Mouse (Mus musculus) liver, embryonic 12.5 days (tissue): Measurements from ENCODE around the gene Tigd3. TPM values are rescaled to one million over a fixed set of nuclear protein-coding genes. Genes with fewer than 3 reads are reported as not detected.

Source experiments
- ATAC-seq: fragments of 200-750 bp; cut with Nextera tagmentation; 2 replicates; pipeline ENCODE4 v1.8.0; 2017; ENCODE audit warnings: moderate number of reproducible peaks, mild to moderate bottlenecking, moderate library complexity
- H3K27ac ChIP-seq: fragments of 300-500 bp; sonication (generic); 2 replicates; pipeline ENCODE4 v1.5.1; 2016; ENCODE audit warnings: mild to moderate bottlenecking
- H3K27me3 ChIP-seq: fragments of 300-500 bp; sonication (generic); replicated peaks from 2 replicates; pipeline ENCODE4 v1.6.1; 2016; ENCODE audit warnings: mild to moderate bottlenecking, moderate library complexity
- H3K36me3 ChIP-seq: fragments of 300-500 bp; sonication (generic); 2 replicates; pipeline ENCODE4 v1.6.1; 2016; ENCODE audit warnings: mild to moderate bottlenecking, moderate library complexity
- H3K4me1 ChIP-seq: fragments of 300-500 bp; sonication (generic); 2 replicates; pipeline ENCODE4 v1.6.1; 2016
- H3K4me2 ChIP-seq: fragments of 300-500 bp; sonication (generic); 2 replicates; pipeline ENCODE4 v1.6.1; 2016; ENCODE audit warnings: mild to moderate bottlenecking, moderate library complexity
- H3K4me3 ChIP-seq: fragments of 300-500 bp; sonication (generic); 2 replicates; pipeline ENCODE4 v1.5.1; 2016; ENCODE audit warnings: mild to moderate bottlenecking, moderate library complexity
- H3K9ac ChIP-seq: fragments of 300-500 bp; sonication (generic); 2 replicates; pipeline ENCODE4 v1.6.1; 2016; ENCODE audit warnings: mild to moderate bottlenecking, moderate library complexity
- H3K9me3 ChIP-seq: fragments of 300-500 bp; sonication (generic); replicated peaks from 2 replicates; pipeline ENCODE4 v1.6.1; 2016; ENCODE audit warnings: mild to moderate bottlenecking, moderate library complexity
- WGBS: fragments of 180-500 bp; shearing (Covaris S2); methylation state at CpG from one replicate; pipeline ENCODE4 v1.1.7; 2016; ENCODE audit not compliant: insufficient replicate concordance; 5-methylcytosine and 5-hydroxymethylcytosine counted together
- polyA plus RNA-seq: library from polyadenylated mRNA; unstranded; fragments of >200 nt; fragmentation: Nextera tagmentation; extraction: Ambion mirVana; gene quantifications from 2 replicates; pipeline ENCODE4 v1.2.1, GENCODE M21; 2016

Gene Tigd3
- polyA plus RNA-seq, 1 experiment from 2014 or later = 3.5 TPM

GRCm38 (mm10) chr19:5850860-5851259 is 43.1 kb downstream of the Tigd3 start:
- Histone ChIP-seq H3K9me3 (no peaks in the 10 kb centered on the region), H3K27me3 (no peaks in the 10 kb centered on the region), H3K36me3 (peaks cover 38% of the 10 kb centered on the region), H3K9ac (no peak overlapping the region), H3K27ac (0 out of 2 replicates have a peak overlapping the region, but pooled peaks have one; percentile 36), H3K4me1 (peaks cover 65% of the 10 kb centered on the region), H3K4me2 (no peak overlapping the region), H3K4me3 (no peak overlapping the region)
- no peak for ATAC-seq
- WGBS = 81% methylated on average over 3 of the region's 3 CpGs

- Histone ChIP-seq H3K36me3 (peaks cover 30% of the 10 kb centered on the region), H3K4me2 (peak overlapping the region; percentile 79), H3K27me3 (no peaks in the 10 kb centered on the region), H3K4me1 (peaks cover 70% of the 10 kb centered on the region), H3K27ac (peak overlapping the region; percentile 98), H3K4me3 (peak overlapping the region; percentile 11), H3K9ac (peak overlapping the region; percentile 83), H3K9me3 (no peaks in the 10 kb centered on the region)
- 17% methylated on average over 11 of the region's 11 CpGs for WGBS
- ATAC-seq = peak; percentile 48
These were observed 44.0 kb downstream of the Tigd3 start for GRCm38 (mm10) chr19:5849843-5850527.

GRCm38 (mm10) chr19:5848826-5849672 is 44.9 kb downstream of the Tigd3 start:
- ATAC-seq = no peak

GRCm38 (mm10) chr19:5848032-5848825 is 45.7 kb downstream of the Tigd3 start:
- WGBS = 28% methylated on average over 14 of the region's 14 CpGs
- peak; percentile 63 for ATAC-seq
- Histone ChIP-seq H3K27me3 (no peaks in the 10 kb centered on the region), H3K4me2 (peak overlapping the region; percentile 79), H3K9me3 (no peaks in the 10 kb centered on the region), H3K27ac (peak overlapping the region; percentile 98), H3K4me1 (peaks cover 87% of the 10 kb centered on the region), H3K9ac (peak overlapping the region; percentile 83), H3K4me3 (peak overlapping the region; percentile 57), H3K36me3 (peaks cover 20% of the 10 kb centered on the region)

More at GRCm38 (mm10) chr19:5848826-5849672, 44.9 kb downstream of the Tigd3 start:
- Histone ChIP-seq H3K4me2 (peak overlapping the region; percentile 79), H3K9ac (peak overlapping the region; percentile 83), H3K9me3 (no peaks in the 10 kb centered on the region), H3K4me3 (peak overlapping the region; percentile 57), H3K27me3 (no peaks in the 10 kb centered on the region), H3K27ac (peak overlapping the region; percentile 98), H3K36me3 (peaks cover 23% of the 10 kb centered on the region), H3K4me1 (peaks cover 79% of the 10 kb centered on the region)
- WGBS = 26% methylated on average over 13 of the region's 13 CpGs

GRCm38 (mm10) chr19:5847306-5847796 is 46.6 kb downstream of the Tigd3 start:
- WGBS = 46% methylated on average over 4 of the region's 4 CpGs
- peak overlapping the region; percentile 83 for H3K9ac ChIP-seq
- H3K27me3 ChIP-seq = no peaks in the 10 kb centered on the region
- peak overlapping the region; percentile 98 for H3K27ac ChIP-seq
- peaks cover 12% of the 10 kb centered on the region for H3K36me3 ChIP-seq
- ATAC-seq = peak; percentile 12; the same call in 1 of the 2 replicates
- H3K9me3 ChIP-seq = no peaks in the 10 kb centered on the region
- peaks cover 96% of the 10 kb centered on the region for H3K4me1 ChIP-seq
- peak overlapping the region; percentile 57 for H3K4me3 ChIP-seq
- H3K4me2 ChIP-seq = peak overlapping the region; percentile 79

- 9% methylated on average over 16 of the region's 16 CpGs for WGBS
- Histone ChIP-seq H3K27ac (peak overlapping the region; percentile 98), H3K9me3 (no peaks in the 10 kb centered on the region), H3K9ac (peak overlapping the region; percentile 83), H3K4me3 (peak overlapping the region; percentile 57), H3K36me3 (peaks cover 5% of the 10 kb centered on the region), H3K4me1 (peaks cover 96% of the 10 kb centered on the region), H3K4me2 (peak overlapping the region; percentile 79), H3K27me3 (no peaks in the 10 kb centered on the region)
- ATAC-seq = peak; percentile 53
These were observed 47.2 kb downstream of the Tigd3 start for GRCm38 (mm10) chr19:5846557-5847305.

- Histone ChIP-seq H3K36me3 (no peaks in the 10 kb centered on the region), H3K27me3 (no peaks in the 10 kb centered on the region), H3K4me1 (peaks cover 96% of the 10 kb centered on the region), H3K4me2 (peak overlapping the region; percentile 79), H3K9ac (peak overlapping the region; percentile 83), H3K27ac (peak overlapping the region; percentile 98), H3K9me3 (no peaks in the 10 kb centered on the region), H3K4me3 (peak overlapping the region; percentile 57)
- WGBS = 0% methylated on average over 7 of the region's 7 CpGs
- ATAC-seq = no peak
These were observed 47.8 kb downstream of the Tigd3 start for GRCm38 (mm10) chr19:5846154-5846553.

- Histone ChIP-seq H3K4me2 (peak overlapping the region; percentile 79), H3K9ac (peak overlapping the region; percentile 86), H3K36me3 (no peaks in the 10 kb centered on the region), H3K27me3 (no peaks in the 10 kb centered on the region), H3K4me1 (peaks cover 96% of the 10 kb centered on the region), H3K27ac (peak overlapping the region; percentile 98), H3K9me3 (no peaks in the 10 kb centered on the region), H3K4me3 (peak overlapping the region; percentile 57)
- WGBS = 2% methylated on average over 45 of the region's 45 CpGs
- peak; percentile 46 for ATAC-seq
These were observed 48.4 kb downstream of the Tigd3 start for GRCm38 (mm10) chr19:5845319-5846135.

GRCm38 (mm10) chr19:5844831-5845318 is 49.1 kb downstream of the Tigd3 start:
- peak overlapping the region; percentile 86 for H3K9ac ChIP-seq
- no peaks in the 10 kb centered on the region for H3K36me3 ChIP-seq
- H3K4me1 ChIP-seq = peaks cover 94% of the 10 kb centered on the region
- peak overlapping the region; percentile 57 for H3K4me3 ChIP-seq
- H3K27me3 ChIP-seq = no peaks in the 10 kb centered on the region
- H3K27ac ChIP-seq = peak overlapping the region; percentile 98
- H3K4me2 ChIP-seq = peak overlapping the region; percentile 79
- WGBS = 27% methylated on average over 12 of the region's 12 CpGs
- H3K9me3 ChIP-seq = no peaks in the 10 kb centered on the region
- no peak for ATAC-seq
